Comparison of ENCODE assay signal across 16 mouse cellular contexts in the genomic region with DNA sequence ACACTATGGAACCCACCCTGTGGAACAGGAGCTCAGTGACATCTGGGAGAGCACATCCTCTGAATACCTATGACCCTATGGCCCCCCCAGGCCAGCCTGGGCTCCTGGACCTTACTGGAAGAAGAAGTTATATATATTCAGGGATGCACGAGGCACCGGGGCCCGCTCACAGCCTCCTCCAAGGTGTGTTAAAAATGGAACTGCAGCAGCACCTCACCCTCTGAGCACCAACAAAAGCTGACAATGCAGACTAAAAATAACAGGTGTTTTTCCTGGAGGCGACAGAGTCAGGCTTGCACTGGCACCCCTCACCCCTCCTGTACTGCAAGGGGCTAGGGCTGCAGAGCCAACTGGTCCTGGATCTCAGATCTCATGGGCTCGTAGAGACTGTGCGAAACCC. TPM values are rescaled to one million over a fixed set of nuclear protein-coding genes. Genes with fewer than 3 reads are reported as not detected.
A peak's percentile ranks its signal among the peaks of the same experiment; 100 is the strongest.
DNase-seq lines count a peak whose midpoint lies in the region; ATAC-seq lines count a peak whose summit lies in the region.
"Had no signal": no experiment of that assay in that cellular context is flagged by ENCODE, and none has a peak within 500 bp of the region (broad histone marks: within the 10 kb centered on the region; RNA-seq: fewer than 3 reads in every experiment).

No protein-coding gene starts in this region.

- peak overlapping the region; percentile 47; the same call in 1 of the 2 replicates for H3K9ac ChIP-seq in heart, embryonic 13.5 days
- H3K9ac ChIP-seq in intestine, embryonic 15.5 days: peak overlapping the region; percentile 8; the same call in 1 of the 2 replicates
- H3K9ac ChIP-seq in intestine, embryonic 16.5 days (ENCODE audit: low read depth, low read length): no peak overlapping the region
- H3K9ac ChIP-seq: forebrain, embryonic 13.5 days; forebrain, postnatal 0 days; hindbrain, embryonic 15.5 days had no signal

- no peaks in the 10 kb centered on the region for H3K36me3 ChIP-seq in heart, embryonic 13.5 days
- no peaks in the 10 kb centered on the region for H3K36me3 ChIP-seq in intestine, embryonic 15.5 days
- no peaks in the 10 kb centered on the region for H3K36me3 ChIP-seq in intestine, embryonic 16.5 days (ENCODE audit: control insufficient read depth, insufficient read depth, low read length)
- H3K36me3 ChIP-seq: embryonic facial prominence, embryonic 10.5 days; hindbrain, embryonic 15.5 days had no signal

- H3K27ac ChIP-seq in heart, embryonic 13.5 days (replicated peaks): peak overlapping the region; percentile 30
- no peak overlapping the region for H3K27ac ChIP-seq in intestine, embryonic 15.5 days
- no peak overlapping the region for H3K27ac ChIP-seq in intestine, embryonic 16.5 days (ENCODE audit: low read length)
- H3K27ac ChIP-seq: embryonic facial prominence, embryonic 10.5 days; forebrain, embryonic 13.5 days; hindbrain, embryonic 15.5 days had no signal

- H3K4me1 ChIP-seq in heart, embryonic 13.5 days: peaks cover 67% of the 10 kb centered on the region
- peaks cover 8% of the 10 kb centered on the region; the same call in 1 of the 2 replicates for H3K4me1 ChIP-seq in intestine, embryonic 15.5 days (replicated peaks)
- H3K4me1 ChIP-seq in intestine, embryonic 16.5 days (ENCODE audit: control insufficient read depth, insufficient read depth, low read length): peaks cover 10% of the 10 kb centered on the region; the same call in 1 of the 2 replicates
- H3K4me1 ChIP-seq: forebrain, embryonic 13.5 days had no signal

- no peak for DNase-seq in heart, postnatal 10 days
- DNase-seq in right cerebral cortex, postnatal 25 days: peak; percentile 23
- no peak for DNase-seq in right cerebral cortex, postnatal 14 days
- DNase-seq: adrenal gland, adult 2 months; adrenal gland, postnatal 25 days; cerebellum, adult 2 months; forebrain, postnatal 0 days; gastrocnemius, postnatal 36 days; heart, adult 11 months; kidney, adult 11 months had no signal

- no peak overlapping the region for H3K4me3 ChIP-seq in heart, embryonic 13.5 days
- H3K4me3 ChIP-seq in intestine, embryonic 15.5 days (replicated peaks): no peak overlapping the region
- H3K4me3 ChIP-seq in intestine, embryonic 16.5 days (ENCODE audit: low read length): no peak overlapping the region
- H3K4me3 ChIP-seq: embryonic facial prominence, embryonic 10.5 days; forebrain, embryonic 13.5 days; hindbrain, embryonic 15.5 days had no signal

- WGBS in heart, embryonic 13.5 days: 48% methylated on average over 6 of the region's 6 CpGs
- WGBS in intestine, embryonic 15.5 days: 85% methylated on average over 6 of the region's 6 CpGs
- WGBS in intestine, embryonic 16.5 days: 87% methylated on average over 6 of the region's 6 CpGs

- intact Hi-C loops in heart, postnatal 10 days (cut with DNase I): no loop called here

- 0 out of 2 replicates have a peak, but pooled peaks cover 8% of the 10 kb centered on the region for H3K27me3 ChIP-seq in heart, embryonic 13.5 days (replicated peaks)
- peaks cover 10% of the 10 kb centered on the region for H3K27me3 ChIP-seq in intestine, embryonic 15.5 days (replicated peaks)
- 0 out of 2 replicates have a peak, but pooled peaks cover 5% of the 10 kb centered on the region for H3K27me3 ChIP-seq in intestine, embryonic 16.5 days (replicated peaks; ENCODE audit: control insufficient read depth, insufficient read depth, low read length)
- H3K27me3 ChIP-seq: forebrain, embryonic 13.5 days; hindbrain, embryonic 15.5 days had no signal

- peak overlapping the region; percentile 8; the same call in 1 of the 2 replicates for H3K4me2 ChIP-seq in heart, embryonic 13.5 days
- no peak overlapping the region for H3K4me2 ChIP-seq in intestine, embryonic 15.5 days (replicated peaks)
- H3K4me2 ChIP-seq in intestine, embryonic 16.5 days (ENCODE audit: low read depth, low read length): no peak overlapping the region
- H3K4me2 ChIP-seq: forebrain, embryonic 13.5 days; hindbrain, embryonic 15.5 days had no signal

- ATAC-seq in heart, embryonic 13.5 days (ENCODE audit: extremely low read depth, insufficient number of reproducible peaks, low FRiP score, low TSS enrichment): no peak
- no peak for ATAC-seq in intestine, embryonic 15.5 days
- no peak for ATAC-seq in intestine, embryonic 16.5 days
- ATAC-seq: forebrain, embryonic 13.5 days; forebrain, postnatal 0 days had no signal

- no peaks in the 10 kb centered on the region for H3K9me3 ChIP-seq in heart, embryonic 13.5 days
- H3K9me3 ChIP-seq in intestine, embryonic 15.5 days: no peaks in the 10 kb centered on the region
- no peaks in the 10 kb centered on the region for H3K9me3 ChIP-seq in intestine, embryonic 16.5 days (ENCODE audit: control insufficient read depth, low read length)
- H3K9me3 ChIP-seq: embryonic facial prominence, embryonic 10.5 days; forebrain, embryonic 13.5 days; hindbrain, embryonic 15.5 days had no signal

RNA-seq across cellular contexts. Expression of a gene that starts 48.2 kb away (rescaled TPM):
- polyA plus RNA-seq in heart, embryonic 13.5 days (2015; fragmentation: Nextera tagmentation; extraction: Ambion mirVana): 23.9 and 24.0 TPM in 2 replicates
- total RNA-seq in heart, postnatal 10 days (2021): 10 to 100 TPM; 11.7 to 12.0 TPM
- 39.1 and 40.3 TPM in 2 replicates for polyA plus RNA-seq in intestine, embryonic 15.5 days (2015; fragmentation: Nextera tagmentation; extraction: Ambion mirVana)
- 39.0 and 43.8 TPM in 2 replicates for polyA plus RNA-seq in intestine, embryonic 16.5 days (2015; fragmentation: Nextera tagmentation; extraction: Ambion mirVana)

RNA-seq across cellular contexts. Expression of a gene that starts 49.3 kb away (rescaled TPM):
- 10.7 and 12.1 TPM in 2 replicates for polyA plus RNA-seq in heart, embryonic 13.5 days (2015; fragmentation: Nextera tagmentation; extraction: Ambion mirVana)
- total RNA-seq in heart, postnatal 10 days (2021): 10 to 100 TPM; 19.4 to 27.4 TPM
- 4.4 and 5.8 TPM in 2 replicates for polyA plus RNA-seq in intestine, embryonic 15.5 days (2015; fragmentation: Nextera tagmentation; extraction: Ambion mirVana)
- 2.7 and 3.0 TPM in 2 replicates for polyA plus RNA-seq in intestine, embryonic 16.5 days (2015; fragmentation: Nextera tagmentation; extraction: Ambion mirVana)
